Mouse (Mus musculus) stomach, postnatal 0 days (tissue): ENCODE results near the gene Hist2h2bb.

Experiments
- CTCF ChIP-seq: IDR thresholded peaks from 2 replicates; pipeline ENCODE4 v1.5.1; 2016; ENCODE audit warnings: antibody characterized with exemption, low read depth, mild to moderate bottlenecking, moderate library complexity
- EP300 ChIP-seq: optimal IDR thresholded peaks from 2 replicates; pipeline ENCODE3; 2016; ENCODE audit warnings: antibody characterized with exemption

DNA sequence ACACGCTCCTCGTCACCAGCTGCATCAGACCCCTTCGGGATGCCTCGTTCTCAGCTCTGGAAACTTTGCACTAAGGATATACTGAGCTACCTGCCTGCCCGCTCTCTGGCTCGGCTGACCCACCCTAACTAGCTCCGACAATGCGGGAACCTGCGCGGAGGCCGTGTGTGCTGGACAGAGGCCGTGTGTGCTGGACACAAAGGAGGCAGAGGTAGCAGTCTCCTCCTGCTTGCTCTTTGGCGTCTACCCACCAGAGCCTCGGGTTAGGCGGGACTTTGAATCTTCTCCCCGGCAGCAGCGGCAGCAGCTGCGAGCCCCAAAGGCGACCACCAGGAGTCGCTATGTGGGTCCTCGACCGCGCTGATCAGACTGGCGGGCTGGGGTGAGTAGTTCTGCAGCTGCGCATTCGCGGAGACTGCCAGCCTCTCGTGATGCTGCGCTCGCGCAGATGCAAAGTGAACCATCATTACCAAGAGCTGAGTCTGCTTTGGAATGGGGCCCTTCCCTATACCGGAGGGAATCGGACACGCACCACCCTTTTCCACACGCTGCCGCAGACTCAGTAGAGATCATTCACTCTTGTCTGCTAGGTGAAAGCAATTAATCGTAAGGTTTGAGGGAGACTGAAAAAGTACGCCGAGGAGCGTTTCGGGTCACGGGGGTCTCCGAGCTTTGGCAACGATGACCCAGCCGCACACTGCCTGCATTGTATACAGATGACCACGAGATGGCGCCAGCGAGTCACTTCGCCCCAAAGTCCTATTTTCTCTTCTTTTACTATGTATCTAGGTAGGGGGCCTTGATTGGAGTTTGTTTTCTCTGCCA lies 8.5 kb downstream of the Hist2h2bb start:
- TF ChIP-seq CTCF, result peak; percentile 82
- no peak for TF ChIP-seq EP300
